Mouse (Mus musculus): ENCODE measurements around the gene Scd3.

DNA sequence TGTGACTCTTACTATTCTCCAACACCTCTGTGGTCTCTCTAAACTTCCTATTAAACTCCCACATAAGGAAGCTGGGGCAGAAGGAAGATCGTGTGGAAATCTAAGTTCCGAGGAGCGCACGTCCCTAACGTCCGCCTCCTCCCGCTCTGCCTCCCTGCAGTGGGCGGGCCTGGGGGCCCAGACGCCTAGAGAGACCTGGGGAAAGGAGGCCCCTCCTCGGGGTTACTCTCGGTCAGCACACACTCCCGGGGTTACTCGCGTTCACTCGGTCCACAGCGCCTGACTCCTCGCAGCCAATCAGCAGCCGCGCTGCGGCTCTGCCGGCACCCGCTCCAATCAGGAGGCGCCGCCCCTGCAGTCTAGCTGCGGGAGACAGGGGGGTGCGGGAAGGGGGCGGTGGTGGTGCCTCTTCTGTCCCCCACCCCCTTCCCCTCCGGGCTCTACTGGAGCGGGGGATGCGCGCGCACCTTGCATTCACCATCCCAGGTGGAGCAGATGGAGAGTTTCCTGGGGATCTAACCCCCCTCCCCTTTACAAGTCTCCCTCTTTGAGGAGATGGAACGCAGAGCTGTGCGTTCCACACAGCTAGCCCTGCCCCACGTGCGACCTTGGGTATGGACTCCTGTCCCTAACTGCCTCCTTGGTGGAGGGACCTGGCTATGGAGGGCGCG is 81.1 kb downstream of the Scd3 start:
- TF ChIP-seq CTCF (IDR thresholded peaks at IDR 0.05; ENCODE audit: control insufficient read depth, insufficient read depth, low read length): no peak
- peak; percentile 49; the same call in 1 of the 2 replicates for TF ChIP-seq POLR2A (IDR thresholded peaks at IDR 0.05; ENCODE audit: borderline replicate concordance, control insufficient read depth, low read depth, low read length)

Measured in bone marrow, adult 2 months (tissue).